Mouse (Mus musculus) left cerebral cortex, adult 8-10 months (tissue): ENCODE data around the gene Jph4. TPM values are rescaled to one million over a fixed set of nuclear protein-coding genes. Genes with fewer than 3 reads are reported as not detected.

Experiments
- DNase-seq, 2 experiments: peaks; one replicate each; pipeline ENCODE4 v3.0.0; 2022; ENCODE audit warnings: low spot score in 2 of 2
- total RNA-seq, 4 experiments: library from RNA; stranded (reverse); gene quantifications; 2 replicates each; pipeline ENCODE4 v1.2.4; 2022

Jph4 gene
- 100 to 1,000 TPM; 289 to 301 (median 292) TPM for total RNA-seq

GRCm38 (mm10) chr14:55116425-55117200 is at the start of gene Jph4:
Gene Jph4, minus strand, starts transcription at chr14:55116935.
- DNase-seq = peak in 1 of 2 experiments; percentile 69

GRCm38 (mm10) chr14:55164172-55164806 is 47.6 kb upstream of the Jph4 start:
- DNase-seq = no peak

- DNase-seq = no peak
Observed at GRCm38 (mm10) chr14:55162168-55162567, 45.4 kb upstream of the Jph4 start.

GRCm38 (mm10) chr14:55161098-55161634 is 44.4 kb upstream of the Jph4 start:
- DNase-seq = peak; percentile 49 to 68

- no peak for DNase-seq
Observed at GRCm38 (mm10) chr14:55160251-55161071, 43.7 kb upstream of the Jph4 start.

GRCm38 (mm10) chr14:55157322-55158065 is 40.8 kb upstream of the Jph4 start:
- DNase-seq = no peak

- no peak for DNase-seq
Observed at GRCm38 (mm10) chr14:55152951-55153481, 36.3 kb upstream of the Jph4 start.

GRCm38 (mm10) chr14:55152174-55152573 is 35.4 kb upstream of the Jph4 start:
- DNase-seq = no peak

- DNase-seq = no peak
Observed at GRCm38 (mm10) chr14:55150985-55151384, 34.2 kb upstream of the Jph4 start.

- DNase-seq = no peak
Observed at GRCm38 (mm10) chr14:55149041-55149440, 32.3 kb upstream of the Jph4 start.

- no peak for DNase-seq
Observed at GRCm38 (mm10) chr14:55148363-55148915, 31.7 kb upstream of the Jph4 start.

- DNase-seq = no peak
Observed at GRCm38 (mm10) chr14:55146829-55147401, 30.2 kb upstream of the Jph4 start.

GRCm38 (mm10) chr14:55146324-55146723 is 29.6 kb upstream of the Jph4 start:
- no peak for DNase-seq

- DNase-seq = no peak
Observed at GRCm38 (mm10) chr14:55139313-55139712, 22.6 kb upstream of the Jph4 start.

GRCm38 (mm10) chr14:55135676-55136075 is 18.9 kb upstream of the Jph4 start:
- DNase-seq = no peak

GRCm38 (mm10) chr14:55126521-55126920 is 9.8 kb upstream of the Jph4 start:
- DNase-seq = peak in 1 of 2 experiments; percentile 42

- DNase-seq = no peak
Observed at GRCm38 (mm10) chr14:55125711-55126110, 9.0 kb upstream of the Jph4 start.

- DNase-seq = no peak
Observed at GRCm38 (mm10) chr14:55122359-55122758, 5.6 kb upstream of the Jph4 start.

- DNase-seq = peak in 1 of 2 experiments; percentile 36
Observed at GRCm38 (mm10) chr14:55121947-55122346, 5.2 kb upstream of the Jph4 start.
